22 mouse cellular contexts compared by ENCODE assay signal in genomic region chr10:20214418-20214817, GRCm38 (mm10).
"Had no signal": no experiment of that assay in that cellular context is flagged by ENCODE, and none has a peak within 500 bp of the region (broad histone marks: within the 10 kb centered on the region; RNA-seq: fewer than 3 reads in every experiment).

No protein-coding gene starts in this region.

- H3K4me2 ChIP-seq: kidney, embryonic 15.5 days; limb, embryonic 12.5 days; limb, embryonic 15.5 days; liver, embryonic 12.5 days; liver, embryonic 15.5 days; lung, embryonic 14.5 days; midbrain, embryonic 13.5 days; neural tube, embryonic 13.5 days; stomach, embryonic 15.5 days had no signal

- H3K4me1 ChIP-seq: kidney, embryonic 15.5 days; limb, embryonic 12.5 days; limb, embryonic 15.5 days; liver, embryonic 12.5 days; liver, embryonic 15.5 days; midbrain, embryonic 10.5 days; midbrain, embryonic 13.5 days; neural tube, embryonic 13.5 days; stomach, embryonic 15.5 days had no signal

- DNase-seq: kidney, adult 11 months; kidney, adult 8-10 months; kidney, postnatal 14 days; left cerebral cortex, postnatal 4 days; lung, embryonic 14.5 days; retina, postnatal 1 day; right cerebral cortex, postnatal 25 days; spleen, adult 18-20 months; thymus, adult 18-20 months; thymus, postnatal 36 days had no signal

- ATAC-seq: liver, embryonic 12.5 days; midbrain, embryonic 13.5 days; midbrain, embryonic 16.5 days had no signal

- H3K27ac ChIP-seq: kidney, embryonic 15.5 days; limb, embryonic 12.5 days; limb, embryonic 15.5 days; liver, embryonic 12.5 days; liver, embryonic 15.5 days; midbrain, embryonic 10.5 days; midbrain, embryonic 13.5 days; stomach, embryonic 15.5 days had no signal

- H3K9ac ChIP-seq: kidney, embryonic 15.5 days; limb, embryonic 12.5 days; limb, embryonic 15.5 days; liver, embryonic 12.5 days; liver, embryonic 15.5 days; lung, embryonic 14.5 days; midbrain, embryonic 13.5 days; neural tube, embryonic 13.5 days; stomach, embryonic 15.5 days had no signal

- H3K36me3 ChIP-seq: kidney, embryonic 15.5 days; limb, embryonic 12.5 days; limb, embryonic 15.5 days; liver, embryonic 12.5 days; liver, embryonic 15.5 days; midbrain, embryonic 10.5 days; midbrain, embryonic 13.5 days; neural tube, embryonic 13.5 days; stomach, embryonic 15.5 days had no signal

- H3K27me3 ChIP-seq: kidney, embryonic 15.5 days; limb, embryonic 12.5 days; limb, embryonic 15.5 days; liver, embryonic 12.5 days; liver, embryonic 15.5 days; megakaryocyte, embryonic 14.5 days; midbrain, embryonic 13.5 days; neural tube, embryonic 13.5 days; stomach, embryonic 15.5 days had no signal

- H3K4me3 ChIP-seq: kidney, embryonic 15.5 days; limb, embryonic 12.5 days; limb, embryonic 15.5 days; liver, embryonic 12.5 days; liver, embryonic 15.5 days; megakaryocyte, embryonic 14.5 days; midbrain, embryonic 10.5 days; midbrain, embryonic 13.5 days; myocyte; neural tube, embryonic 13.5 days; stomach, embryonic 15.5 days had no signal

- H3K9me3 ChIP-seq: kidney, embryonic 15.5 days; limb, embryonic 12.5 days; limb, embryonic 15.5 days; liver, embryonic 12.5 days; liver, embryonic 15.5 days; megakaryocyte, embryonic 14.5 days; midbrain, embryonic 10.5 days; midbrain, embryonic 13.5 days; neural tube, embryonic 13.5 days; stomach, embryonic 15.5 days had no signal
